Mouse (Mus musculus): ENCODE measurements around the gene Gm20671. TPM values are rescaled to one million over a fixed set of nuclear protein-coding genes. Genes with fewer than 3 reads are reported as not detected.

Gm20671 gene
- polyA plus RNA-seq (2014; fragmentation: Illumina TruSeq; extraction: RNeasy Lipid Tissue Mini Kit (QIAGEN cat#74804); ENCODE audit: low read depth, low replicate concordance), result not detected

DNA sequence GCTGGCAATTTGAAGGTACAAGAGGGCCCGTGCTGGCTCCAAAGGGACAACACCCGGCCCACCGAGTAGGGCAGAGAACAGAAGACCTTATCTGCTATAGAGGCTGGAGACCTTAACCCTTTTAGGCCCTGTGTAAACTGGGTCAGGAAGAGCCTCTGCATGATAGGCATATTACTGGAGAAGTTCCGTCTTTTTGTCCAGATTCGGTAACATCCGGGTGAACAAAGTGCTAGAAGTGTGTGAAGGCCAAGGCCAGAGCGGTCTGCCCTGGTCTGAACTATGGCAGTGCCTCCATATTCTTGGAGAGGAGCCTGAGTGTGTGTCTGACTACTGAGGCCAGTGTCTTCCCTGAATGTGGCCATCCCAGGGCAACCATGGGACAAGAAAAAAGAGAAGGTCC is at the start of gene Gm20671:
Gm20671 (minus strand) TSS at position 101 of the 400 bp plus-strand sequence.

DNA sequence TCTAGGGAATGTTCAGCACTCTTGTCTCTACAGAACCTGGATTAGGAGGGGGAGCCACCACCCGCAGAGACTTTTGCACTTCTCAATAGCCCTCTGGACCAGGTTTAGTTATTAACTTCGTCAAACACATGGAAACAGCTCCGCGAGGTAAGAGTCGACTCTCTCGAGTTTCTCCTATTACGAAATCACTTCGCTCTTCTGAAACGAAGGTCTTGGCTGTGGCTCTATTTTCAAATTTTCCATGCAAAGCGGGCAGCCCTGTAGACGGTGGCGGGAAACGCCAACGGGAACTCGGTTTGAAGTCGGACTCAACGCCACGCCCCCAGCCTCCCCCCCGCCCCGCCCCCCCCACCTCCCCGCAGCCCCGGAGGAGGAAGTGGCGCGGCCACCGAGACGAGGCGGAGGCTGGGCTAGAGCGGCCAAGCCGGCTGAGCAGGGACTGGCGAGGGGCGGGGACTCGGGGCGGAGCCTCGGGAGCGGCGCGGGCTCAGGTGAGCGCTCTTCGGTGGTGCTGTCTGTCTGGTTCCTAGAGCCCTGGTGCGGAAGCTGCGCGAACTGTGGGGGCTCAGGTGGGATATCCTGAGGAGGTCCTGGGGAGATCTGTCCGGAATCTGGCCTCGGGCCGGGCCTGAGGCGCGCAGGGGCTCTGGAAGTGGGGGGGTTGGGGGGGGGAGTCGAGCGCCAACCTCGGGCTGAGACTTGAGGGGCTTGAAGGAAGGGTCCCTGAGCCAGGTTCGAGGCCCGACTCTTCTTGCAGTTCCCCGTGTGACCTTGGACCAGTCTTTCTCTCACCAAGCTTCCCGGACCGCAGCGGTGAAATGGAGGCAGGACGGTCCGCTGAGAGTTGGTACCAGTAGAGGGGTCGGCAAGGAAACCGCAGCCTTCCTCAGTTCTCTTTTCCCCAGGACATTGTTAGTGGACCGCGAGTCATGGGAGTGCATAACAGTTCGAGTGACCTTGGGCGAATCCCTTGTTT is 36.6 kb upstream of the Gm20671 start, which contains the start of gene Depdc5:
Depdc5 (plus strand) TSS at position 449 of the 976 bp plus-strand sequence.

DNA sequence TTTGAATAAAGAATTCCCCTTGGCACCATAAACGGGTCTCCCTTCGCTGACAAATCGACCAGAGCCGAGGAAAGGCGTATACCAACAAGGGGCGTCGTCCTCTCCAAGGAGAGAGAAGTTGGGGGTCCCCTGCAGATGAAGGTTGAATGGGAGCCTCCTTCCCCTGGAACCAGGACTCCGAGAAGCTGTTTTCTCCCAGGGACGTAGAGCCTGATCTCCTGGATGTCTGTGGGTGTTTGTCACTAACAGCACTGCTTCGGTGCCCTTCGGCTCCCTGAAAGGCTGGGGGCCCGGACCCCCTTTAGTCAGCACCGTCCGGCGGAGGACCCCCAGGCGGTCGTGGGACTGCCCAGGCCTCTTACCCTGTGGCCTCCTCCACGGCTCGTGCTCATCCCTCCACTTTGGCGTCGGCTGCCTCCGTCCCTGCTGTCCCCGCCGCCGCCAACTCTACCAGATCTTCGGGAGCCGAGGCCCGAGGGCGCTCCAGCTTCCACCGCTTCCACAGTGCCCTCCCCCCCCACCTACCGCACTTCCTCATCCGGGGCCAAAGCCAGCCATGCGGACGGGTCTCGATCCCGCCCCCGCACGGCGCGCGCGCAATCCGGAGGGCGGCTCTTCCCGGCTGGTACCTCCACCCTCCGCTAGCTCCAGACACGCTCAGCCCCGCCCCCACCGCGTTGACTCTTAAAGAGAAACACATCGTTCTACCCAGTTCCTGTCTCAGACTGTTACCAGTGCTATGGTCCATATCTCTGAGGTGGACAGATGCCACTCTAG is 27.0 kb upstream of the Gm20671 start, which contains the start of gene Prr14l:
Prr14l (minus strand) TSS at position 526 of the 777 bp plus-strand sequence.

GRCm38 (mm10) chr5:32785313-32785915 is 41.5 kb downstream of the Gm20671 start, which contains the start of gene Pisd:
Gene Pisd (minus strand): TSS chr5:32785646.

Other genes starting within 250 kb of the Gm20671 start
- 86.1 TPM for gene Yes1, start 215.9 kb downstream of the Gm20671 start, polyA plus RNA-seq (2014; fragmentation: Illumina TruSeq; extraction: RNeasy Lipid Tissue Mini Kit (QIAGEN cat#74804); ENCODE audit: low read depth, low replicate concordance)
- gene Pisd, start 41.5 kb downstream of the Gm20671 start, polyA plus RNA-seq (2014; fragmentation: Illumina TruSeq; extraction: RNeasy Lipid Tissue Mini Kit (QIAGEN cat#74804); ENCODE audit: low read depth, low replicate concordance), result 9.1 TPM
- gene Prr14l, start 27.1 kb upstream of the Gm20671 start, polyA plus RNA-seq (2014; fragmentation: Illumina TruSeq; extraction: RNeasy Lipid Tissue Mini Kit (QIAGEN cat#74804); ENCODE audit: low read depth, low replicate concordance), result 11.0 TPM
- gene Depdc5, start 36.6 kb upstream of the Gm20671 start, polyA plus RNA-seq (2014; fragmentation: Illumina TruSeq; extraction: RNeasy Lipid Tissue Mini Kit (QIAGEN cat#74804); ENCODE audit: low read depth, low replicate concordance), result 36.9 TPM
- gene Ywhah, start 191.7 kb upstream of the Gm20671 start, polyA plus RNA-seq (2014; fragmentation: Illumina TruSeq; extraction: RNeasy Lipid Tissue Mini Kit (QIAGEN cat#74804); ENCODE audit: low read depth, low replicate concordance), result 226 TPM